Mouse (Mus musculus): Measurements from ENCODE around the gene Tm7sf3.

DNA sequence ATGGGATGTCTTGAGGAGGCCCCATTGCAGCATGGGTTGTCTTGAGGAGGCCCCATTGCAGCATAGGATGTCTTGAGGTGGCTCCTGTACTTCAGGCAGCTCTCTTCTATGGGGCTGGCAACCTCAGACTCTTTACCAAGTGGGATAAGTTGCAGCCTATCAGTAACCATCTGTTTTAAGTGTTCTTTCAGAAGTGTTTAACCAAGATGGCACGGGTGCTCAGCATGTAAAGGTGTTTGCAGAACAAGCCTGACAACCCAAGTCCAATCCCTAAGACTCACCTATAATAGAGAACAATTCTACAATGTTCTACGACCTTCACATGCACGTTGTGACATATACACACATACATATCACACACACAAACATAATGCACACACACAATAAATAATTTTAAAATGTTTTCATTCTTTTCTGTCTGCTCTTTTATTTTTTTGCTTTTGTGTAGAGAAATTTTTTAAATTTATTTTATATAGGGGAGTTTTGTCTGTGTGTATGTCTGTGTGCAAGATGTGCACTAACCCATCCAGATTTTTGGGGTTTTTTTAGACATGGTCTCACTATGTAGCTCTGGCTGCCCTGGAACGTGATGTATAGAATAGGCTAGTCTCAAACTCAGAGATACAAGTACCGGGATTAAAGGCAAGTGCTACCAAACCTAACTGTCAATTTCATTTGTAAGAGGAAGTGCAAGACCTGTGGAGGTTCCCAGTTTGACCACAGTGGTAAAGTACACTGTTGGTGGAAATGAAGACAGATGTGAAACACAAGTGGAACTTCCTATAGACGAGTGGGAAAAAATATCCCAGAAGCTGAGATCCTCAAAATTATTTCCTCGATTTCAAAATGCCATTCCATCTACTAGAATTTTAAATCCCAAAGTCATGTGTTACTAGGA, 2.3 kb downstream of the Tm7sf3 start:
- TF ChIP-seq CTCF (IDR thresholded peaks at IDR 0.05; ENCODE audit: control insufficient read depth, insufficient read depth, insufficient replicate concordance, low read depth, low read length): no peak
- TF ChIP-seq POLR2A (IDR thresholded peaks at IDR 0.05; ENCODE audit: control insufficient read depth, low read depth, low read length): no peak
